Mouse (Mus musculus): ENCODE results near the gene Clasp2.

- TF ChIP-seq POLR2A (IDR thresholded peaks at IDR 0.05; ENCODE audit: insufficient read length, low read depth), result no peak
- TF ChIP-seq MYOG (IDR thresholded peaks at IDR 0.05; ENCODE audit: control insufficient read depth in 1 of 3, insufficient read depth in 1 of 3, insufficient read length in 2 of 3, low read depth in 2 of 3), result no peak
- TF ChIP-seq CEBPB (IDR thresholded peaks at IDR 0.05; ENCODE audit: insufficient read depth, poor library complexity, severe bottlenecking), result no peak
- no peak for TF ChIP-seq MYOD1 (IDR thresholded peaks at IDR 0.05; ENCODE audit: control insufficient read depth in 1 of 3, insufficient read length in 2 of 3, low read depth in 2 of 3)
- no peak for TF ChIP-seq USF1 (IDR thresholded peaks at IDR 0.05; ENCODE audit: low read depth)
- TF ChIP-seq TCF12 (IDR thresholded peaks at IDR 0.05; ENCODE audit: insufficient read depth, poor library complexity, severe bottlenecking), result no peak
- TF ChIP-seq POLR2AphosphoS2 (IDR thresholded peaks at IDR 0.05; ENCODE audit: insufficient read length, low read depth), result no peak
- no peak for TF ChIP-seq TCF3 (IDR thresholded peaks at IDR 0.05; ENCODE audit: insufficient read length, low read depth)
- no peak for TF ChIP-seq E2F4 (IDR thresholded peaks at IDR 0.05; ENCODE audit: insufficient read depth)
Measured at GRCm38 (mm10) chr9:113749356-113749755, 8.1 kb downstream of the Clasp2 start.
